Mouse (Mus musculus): ENCODE measurements around the gene Trappc6a.
"Not testable (repeated sequence)": the region's sequence is repeated elsewhere in the genome, so short reads cannot be mapped to it uniquely, and the experiment has no call there.

Trappc6a gene

DNA sequence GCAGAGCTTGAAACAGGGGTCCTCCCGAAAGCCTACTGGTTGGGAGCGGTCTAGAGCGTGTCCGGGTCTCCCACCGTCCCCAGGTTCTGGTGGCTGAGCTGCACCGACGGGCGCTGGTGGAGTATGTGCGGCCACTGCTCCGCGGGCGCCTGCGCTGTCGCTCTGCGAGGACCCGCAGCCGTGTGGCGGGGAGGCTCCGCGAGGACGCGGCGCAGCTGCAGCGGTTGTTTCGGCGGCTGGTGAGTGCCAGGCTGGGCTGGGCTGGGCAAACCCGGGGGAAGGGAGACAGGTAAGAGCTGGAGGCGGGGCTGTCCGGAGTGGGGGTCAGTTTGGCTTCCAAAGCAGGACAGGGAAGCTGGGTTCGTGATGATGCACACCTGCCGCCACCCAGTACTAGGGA lies 18.7 kb upstream of the Trappc6a start:
- no peak for DNase-seq (ENCODE audit: extremely low read depth, low read depth)

DNA sequence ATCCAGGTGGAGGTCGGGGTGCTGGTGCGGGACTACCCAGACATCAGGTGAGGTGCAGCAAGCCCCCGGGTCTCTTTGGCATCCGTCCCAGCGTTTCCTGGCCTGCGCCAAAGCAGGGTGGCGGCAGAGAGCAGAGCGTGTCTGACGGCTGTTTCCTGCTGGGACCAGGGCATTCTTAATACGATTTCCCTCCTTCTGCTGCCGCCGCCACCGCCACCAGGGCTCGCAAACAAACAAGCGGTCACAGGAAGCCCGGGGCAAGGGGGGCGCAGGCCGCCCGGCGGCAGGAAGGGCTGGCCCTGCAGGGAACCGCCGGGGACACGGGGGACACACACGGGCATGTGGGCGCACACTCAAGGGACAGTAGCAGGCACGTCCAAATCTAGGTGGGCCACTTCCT lies 16.5 kb upstream of the Trappc6a start:
- DNase-seq (ENCODE audit: extremely low read depth, low read depth): no peak

DNA sequence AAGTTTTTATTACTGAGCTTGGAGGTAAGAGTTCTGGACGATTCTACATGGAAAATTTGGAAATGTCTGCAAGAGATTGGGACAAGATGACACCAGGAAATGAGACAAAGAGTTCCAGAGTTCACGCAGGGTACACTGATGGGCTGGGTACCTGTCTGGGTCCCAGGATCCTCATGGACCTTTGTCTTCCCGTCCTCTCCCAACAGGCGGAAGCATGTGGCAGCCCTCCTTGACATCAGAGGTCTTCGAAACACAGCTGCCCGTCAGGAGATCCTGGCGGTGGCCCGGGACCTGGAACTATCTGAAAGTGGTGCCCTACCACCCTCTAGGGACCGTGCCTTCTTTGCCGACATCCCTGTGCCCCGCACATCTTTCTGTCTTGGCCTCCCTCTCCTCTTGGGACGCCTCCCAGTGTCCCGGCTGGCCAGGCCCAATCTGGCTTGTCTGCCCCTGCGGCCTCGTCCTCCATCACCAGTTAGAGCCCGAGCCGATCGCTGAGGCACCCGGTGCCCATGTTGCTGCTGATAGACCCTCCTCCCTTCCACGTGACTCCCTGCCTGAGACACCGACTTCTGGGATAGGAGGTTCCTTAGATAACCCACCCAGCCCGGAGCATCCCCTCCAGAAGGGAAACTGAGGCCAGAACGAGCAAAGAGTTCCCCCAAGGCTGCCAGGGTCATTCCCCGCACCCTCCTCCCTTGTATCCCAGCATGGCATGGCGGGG lies 13.3 kb upstream of the Trappc6a start:
- no peak for DNase-seq (ENCODE audit: extremely low read depth, low read depth)

DNA sequence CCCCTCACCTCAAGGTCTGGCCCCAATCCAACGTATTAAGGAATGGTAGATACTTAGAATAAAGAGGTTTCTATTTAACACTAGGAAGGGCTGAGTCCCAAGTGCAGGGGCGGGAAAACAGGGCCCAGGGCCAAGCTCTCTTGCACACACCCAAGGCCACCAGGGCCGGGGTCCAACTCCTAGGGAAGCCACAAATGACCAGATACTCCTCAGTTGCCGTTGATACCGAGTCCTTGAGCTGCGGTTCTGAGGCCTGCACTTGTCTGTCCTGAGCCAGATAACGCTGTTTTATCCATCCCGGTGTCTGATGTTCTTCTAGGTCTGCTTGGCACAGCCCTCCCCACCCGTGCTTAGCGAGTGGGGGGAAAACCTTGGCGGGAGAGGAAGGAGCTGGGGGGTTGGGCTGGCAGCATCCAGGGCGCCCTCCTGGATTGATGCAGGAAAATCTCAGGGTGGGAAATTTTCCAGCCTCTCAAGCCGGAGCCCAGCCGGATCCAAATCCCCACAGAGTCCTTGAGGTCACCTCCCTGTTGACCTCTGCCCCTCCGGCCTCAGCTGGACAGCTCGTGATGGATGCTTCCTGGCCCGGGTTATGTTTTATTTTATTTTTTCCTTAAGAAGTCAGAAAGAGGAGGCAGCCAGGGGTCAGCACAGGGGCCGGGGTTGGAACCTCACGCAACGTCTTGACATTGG lies 12.5 kb upstream of the Trappc6a start:
- DNase-seq (ENCODE audit: extremely low read depth, low read depth): no peak

DNA sequence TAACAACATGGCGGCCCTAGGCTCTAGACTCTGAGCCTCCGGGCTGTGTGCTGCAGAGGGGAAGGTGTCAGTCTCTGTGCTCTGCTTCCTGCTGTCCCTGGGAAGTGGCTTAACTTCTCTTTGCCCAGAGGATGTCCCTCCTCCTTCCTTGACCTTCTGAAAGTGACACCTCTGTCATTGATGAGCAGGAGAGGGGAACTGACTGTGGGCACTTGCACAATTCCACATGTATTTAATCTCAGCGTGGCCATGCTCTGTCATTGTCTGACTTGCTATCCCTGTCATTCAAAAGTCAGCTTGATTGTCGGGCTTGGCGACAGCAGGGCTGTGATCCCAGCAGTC lies 12.0 kb upstream of the Trappc6a start:
- DNase-seq (ENCODE audit: extremely low read depth, low read depth): no peak

DNA sequence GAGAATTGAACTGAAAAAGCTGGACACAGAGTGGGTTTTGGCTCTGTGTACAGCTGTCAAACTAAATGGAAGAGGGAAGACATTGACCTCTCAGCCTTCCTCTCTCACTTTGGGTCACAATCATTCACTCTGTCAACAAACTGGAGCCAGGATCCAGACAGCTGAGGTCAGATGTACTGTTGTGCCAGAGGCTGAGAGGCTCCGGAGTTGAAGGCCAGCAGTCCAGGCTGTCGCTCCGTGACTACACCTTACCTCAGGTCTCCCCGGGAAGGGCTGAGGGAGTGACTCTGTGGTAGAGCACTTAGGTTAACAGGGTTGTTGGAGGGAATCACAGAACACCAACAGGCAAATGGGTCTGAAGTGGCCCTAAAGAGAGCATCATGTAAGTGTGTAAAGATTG lies 9.9 kb upstream of the Trappc6a start:
- no peak for DNase-seq (ENCODE audit: extremely low read depth, low read depth)

DNA sequence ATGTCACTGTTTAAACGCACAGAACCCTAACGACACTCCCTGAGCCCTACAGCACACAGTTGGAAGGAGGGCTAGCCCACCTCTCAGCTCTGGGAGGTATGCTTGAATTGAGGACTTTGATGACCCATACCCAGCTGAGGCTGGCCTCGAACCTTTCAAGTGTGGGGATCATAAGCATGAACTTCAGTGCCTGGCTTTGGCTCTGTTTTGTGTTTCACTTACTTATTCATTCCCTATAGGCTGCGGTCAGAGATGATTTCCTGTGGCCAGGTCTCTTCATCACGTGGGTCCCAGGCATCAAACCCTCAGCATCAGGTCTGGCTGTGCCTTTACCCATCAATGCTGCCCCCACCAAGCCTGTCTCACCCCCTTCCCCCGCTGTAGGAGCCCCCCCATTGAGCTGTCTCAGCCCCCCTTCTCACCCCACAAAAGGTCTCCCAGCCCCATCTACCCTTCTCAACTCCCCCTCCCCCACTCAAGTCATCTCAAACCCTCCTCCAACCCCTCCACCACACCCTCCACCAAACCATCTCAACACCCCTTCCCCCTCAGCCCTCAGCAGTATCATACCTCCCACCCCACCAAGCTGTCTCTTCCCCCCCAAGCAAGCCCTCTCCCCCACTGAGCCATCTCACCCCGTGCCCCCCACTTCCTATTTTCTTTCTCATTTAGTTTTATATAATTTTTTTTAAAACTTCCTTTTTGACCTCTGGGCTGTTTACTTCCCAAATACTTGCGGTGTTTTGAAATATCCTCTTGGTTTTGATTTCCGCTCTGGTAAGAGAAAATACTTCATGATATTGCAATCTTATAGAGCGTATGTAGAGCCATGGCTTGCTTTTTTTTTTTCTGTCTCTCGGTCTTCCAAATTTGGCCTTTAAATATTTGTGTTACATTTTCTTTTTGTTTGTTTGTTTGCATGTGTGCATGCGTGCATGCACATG lies 7.5 kb upstream of the Trappc6a start:
- no peak for DNase-seq (ENCODE audit: extremely low read depth, low read depth)

DNA sequence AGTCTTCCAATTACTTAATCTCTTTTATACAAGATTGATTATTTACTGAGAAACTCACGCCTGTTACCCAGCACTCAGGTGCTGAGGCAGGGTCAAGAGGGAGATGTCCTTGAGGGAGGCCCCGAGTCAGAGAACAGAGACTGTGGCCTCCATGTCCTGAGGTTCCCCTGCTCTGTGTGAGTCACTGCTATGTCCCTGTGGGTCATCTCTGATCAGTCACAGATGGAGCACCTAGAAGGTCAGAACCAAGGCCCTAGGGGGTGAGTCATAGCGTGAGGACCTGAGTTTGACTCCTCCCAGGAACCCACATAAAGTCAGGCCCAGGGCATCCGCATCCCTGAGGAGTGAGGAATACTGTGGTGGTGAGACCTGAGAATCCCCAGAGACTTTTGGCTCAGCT lies 6.5 kb upstream of the Trappc6a start:
- DNase-seq (ENCODE audit: extremely low read depth, low read depth): no peak

DNA sequence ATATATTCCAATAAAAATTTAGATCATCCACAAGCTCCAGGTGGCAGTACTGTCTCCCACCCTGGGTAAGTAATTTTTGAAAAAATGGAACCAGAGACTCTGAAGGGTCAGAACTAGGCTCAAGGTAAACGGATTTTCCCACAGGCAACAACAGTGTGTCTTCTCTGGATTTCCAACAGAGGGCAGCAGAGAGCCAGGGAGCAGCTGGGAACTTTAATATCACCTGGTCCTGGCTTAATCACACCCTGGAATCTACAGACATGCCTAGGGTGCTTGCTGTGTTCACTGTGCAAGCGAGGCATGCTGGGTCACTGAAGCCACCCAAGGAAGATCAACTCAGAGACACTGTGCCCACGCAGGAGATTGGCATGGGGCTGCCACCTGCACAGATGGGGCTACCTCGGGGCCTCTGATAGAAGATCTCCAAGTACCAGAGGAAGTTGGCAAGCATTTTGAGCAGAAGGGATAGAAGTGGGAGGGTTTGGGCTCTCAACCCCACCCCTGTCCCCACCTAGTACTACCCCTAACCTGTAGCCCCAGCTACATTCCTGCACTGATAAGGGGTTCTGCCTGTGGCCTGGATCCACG lies 4.6 kb upstream of the Trappc6a start:
- DNase-seq (ENCODE audit: extremely low read depth, low read depth): no peak

DNA sequence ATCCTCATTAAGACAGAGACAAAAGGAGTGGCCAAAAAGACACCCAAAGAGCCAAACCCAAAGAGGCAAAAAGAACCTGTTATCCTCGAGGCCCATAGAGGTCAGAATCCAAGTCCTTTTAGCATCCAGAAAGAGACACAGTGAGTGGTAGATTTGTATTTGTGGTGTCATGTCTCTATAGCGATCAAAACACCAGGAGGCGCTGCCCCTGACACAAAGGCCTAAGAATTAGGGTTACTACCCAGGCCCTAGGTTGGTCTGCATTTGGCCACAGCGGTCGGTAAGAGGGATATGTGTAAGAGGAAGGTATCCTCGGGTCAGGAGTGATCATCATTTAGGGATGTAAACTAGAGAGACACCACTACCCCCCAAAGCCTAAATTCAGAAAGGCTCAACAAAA lies 1.9 kb upstream of the Trappc6a start:
- DNase-seq (ENCODE audit: extremely low read depth, low read depth): peak; percentile 68

DNA sequence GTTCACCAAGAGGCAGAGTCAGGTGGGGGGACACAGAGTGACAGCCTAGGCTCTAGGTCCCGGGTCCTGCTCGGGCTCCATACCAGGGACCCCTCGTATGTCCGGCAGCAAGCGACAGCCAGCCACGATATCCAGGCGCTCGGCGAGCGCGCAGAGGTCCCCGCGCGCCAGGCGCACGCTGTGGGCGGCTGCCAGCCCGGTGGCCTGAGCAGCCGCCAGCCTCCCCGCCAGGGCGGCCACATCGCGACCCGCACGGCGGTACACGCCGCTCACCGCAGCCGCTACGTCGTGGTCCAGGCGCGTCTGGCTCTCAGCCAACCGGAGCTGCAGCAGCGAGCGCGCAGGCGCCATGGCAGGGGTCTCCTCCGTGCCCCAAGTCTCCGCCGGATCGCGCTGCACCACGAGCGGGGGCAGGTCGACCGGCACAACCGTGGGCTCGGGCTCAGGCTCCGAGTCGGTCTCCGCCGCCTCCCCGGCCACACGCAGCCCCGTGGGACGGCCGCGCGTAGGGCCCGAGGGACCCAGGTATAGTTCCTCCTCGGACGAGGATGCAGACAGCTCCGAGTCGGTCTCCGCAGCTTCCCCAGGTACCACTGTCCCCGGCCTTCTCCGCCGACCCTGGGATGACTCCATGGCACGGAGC lies 1.1 kb upstream of the Trappc6a start:
- DNase-seq (ENCODE audit: extremely low read depth, low read depth): no peak

DNA sequence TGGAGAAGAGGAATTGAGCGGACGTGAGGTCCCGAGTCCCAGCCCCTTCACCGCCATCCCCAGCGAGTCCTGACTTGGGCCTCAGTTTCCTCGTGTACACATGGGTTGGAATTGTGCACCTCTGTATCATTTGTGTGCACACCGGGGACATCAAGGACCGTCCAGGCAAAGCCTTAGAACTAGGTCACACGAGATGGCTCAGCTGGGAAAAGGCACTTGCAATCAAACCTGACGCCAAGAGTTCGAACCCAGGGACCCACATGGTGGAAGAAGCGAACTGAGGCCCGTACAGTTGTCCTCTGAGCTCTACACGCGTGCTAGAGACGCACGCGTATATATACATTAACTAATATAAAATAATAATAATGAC lies 598 bp upstream of the Trappc6a start:
- no peak for DNase-seq (ENCODE audit: extremely low read depth, low read depth)

DNA sequence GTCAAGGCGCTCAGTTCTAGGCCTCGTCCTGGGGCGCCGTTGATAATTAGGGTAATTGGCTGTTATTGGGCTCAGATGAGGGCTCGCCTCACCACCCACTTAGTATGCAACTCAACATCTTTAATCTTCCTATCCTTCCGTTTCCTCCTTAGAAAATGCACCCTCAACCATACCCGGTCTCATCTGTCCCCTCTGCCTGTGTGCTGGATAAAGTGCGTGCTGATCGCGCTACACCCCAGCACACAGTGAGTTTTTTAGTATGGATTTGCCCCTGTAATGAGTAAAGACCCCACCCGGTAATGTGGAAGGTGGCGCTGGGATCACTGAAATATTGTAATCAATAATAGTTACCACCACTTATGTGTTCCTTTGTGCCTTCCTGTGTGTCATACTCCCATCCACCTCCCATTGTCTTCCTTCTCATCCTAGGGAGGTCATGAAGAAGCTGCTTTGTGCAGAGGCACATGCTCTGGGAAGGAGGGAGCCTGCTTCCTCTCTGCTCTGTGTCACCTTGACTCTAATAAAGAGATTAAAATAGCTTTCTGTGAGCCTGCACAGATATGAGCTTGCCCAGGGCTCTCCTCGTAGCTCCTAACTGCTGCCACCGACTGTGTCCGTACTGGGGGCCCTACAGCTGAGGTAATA lies 851 bp downstream of the Trappc6a start:
- DNase-seq (ENCODE audit: extremely low read depth, low read depth): no peak

DNA sequence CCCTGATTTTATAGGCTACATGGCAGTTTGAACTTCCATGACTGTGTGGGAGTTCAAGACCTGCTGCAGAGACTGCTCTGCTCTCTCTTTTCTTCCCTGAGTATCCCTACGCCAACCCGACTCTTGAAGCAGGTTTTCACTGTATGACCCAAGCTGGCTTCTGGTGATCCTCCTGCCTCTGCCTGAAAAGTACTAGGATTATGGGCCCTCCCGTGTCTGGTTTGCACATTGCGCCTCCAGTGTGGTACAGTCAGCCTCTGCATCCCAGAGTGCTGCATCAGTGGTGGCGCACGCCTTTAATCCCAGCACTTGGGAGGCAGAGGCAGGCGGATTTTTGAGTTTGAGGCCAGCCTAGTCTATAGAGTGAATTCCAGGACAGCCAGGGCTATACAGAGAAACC lies 1.6 kb downstream of the Trappc6a start:
- no peak for DNase-seq (ENCODE audit: extremely low read depth, low read depth)

DNA sequence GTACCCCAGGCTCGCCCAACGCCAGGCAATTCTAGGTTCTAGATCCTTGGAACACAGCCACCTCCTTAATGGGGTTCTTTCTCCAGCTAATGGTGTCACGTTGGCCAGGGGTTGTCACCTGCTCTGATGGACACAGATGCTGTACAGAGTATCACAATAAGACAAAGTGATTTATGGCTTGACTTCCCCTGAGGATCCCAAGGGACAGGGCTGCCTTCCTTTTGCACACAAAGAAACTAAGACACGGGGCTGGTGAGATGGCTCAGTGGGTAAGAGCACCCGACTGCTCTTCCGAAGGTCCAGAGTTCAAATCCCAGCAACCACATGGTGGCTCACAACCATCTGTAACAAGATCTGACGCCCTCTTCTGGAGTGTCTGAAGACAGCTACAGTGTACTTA lies 3.7 kb downstream of the Trappc6a start:
- not testable (repeated sequence) for DNase-seq (ENCODE audit: extremely low read depth, low read depth)

DNA sequence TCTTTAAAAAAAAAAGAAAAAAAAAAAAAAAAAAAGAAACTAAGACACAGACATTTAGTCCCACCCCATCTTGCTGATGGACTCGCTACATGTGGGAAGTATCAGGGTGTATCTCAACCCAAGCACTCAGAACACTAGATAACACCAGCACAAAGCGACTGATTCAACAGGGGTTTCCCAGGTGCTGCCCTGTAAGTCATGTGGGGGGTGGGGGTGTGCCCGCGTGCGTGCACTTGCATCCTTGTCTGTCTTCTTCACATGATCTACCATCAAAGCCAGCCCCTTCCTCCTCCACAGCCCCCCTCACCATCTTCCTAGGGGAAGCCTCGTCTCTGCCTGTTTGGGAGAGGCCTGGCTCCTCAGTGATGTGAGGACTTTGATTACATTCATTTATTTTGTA lies 4.2 kb downstream of the Trappc6a start:
- no peak for DNase-seq (ENCODE audit: extremely low read depth, low read depth)

DNA sequence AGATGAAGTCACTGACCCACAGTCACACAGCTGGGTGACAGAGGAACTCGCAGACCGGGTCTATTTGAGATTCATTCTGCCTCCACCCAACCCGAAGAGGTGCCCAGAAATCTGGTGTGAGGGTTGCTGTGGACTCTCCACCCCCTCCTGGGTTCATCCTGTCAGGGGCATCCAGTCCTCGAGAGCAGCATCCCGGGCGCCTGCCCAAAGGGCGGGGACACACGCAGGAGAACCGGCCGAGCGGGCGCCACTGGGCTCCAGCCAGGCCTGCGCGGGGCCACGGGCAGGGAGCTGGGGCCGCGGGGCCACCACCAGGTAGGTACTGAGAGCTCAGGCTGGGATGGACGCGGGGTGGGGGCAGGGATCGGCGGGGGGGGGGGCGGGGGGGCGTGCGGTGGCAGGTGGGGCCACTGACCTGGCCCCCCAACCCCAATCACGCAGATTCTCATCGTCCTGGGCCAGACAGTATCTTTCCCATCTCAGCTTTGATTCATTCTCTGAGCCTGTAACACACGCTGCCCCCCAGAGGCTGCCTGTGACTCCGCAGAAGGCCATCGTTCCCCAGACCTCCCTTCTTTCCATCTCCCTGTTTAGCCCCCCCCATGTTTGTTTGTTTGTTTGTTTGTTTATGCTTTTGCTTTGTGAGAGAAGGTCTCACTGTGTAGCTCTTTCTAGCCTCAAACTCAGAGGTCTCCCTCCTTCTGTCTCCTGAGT lies 9.6 kb downstream of the Trappc6a start, which contains the start of gene Nkpd1:
Nkpd1 (plus strand) TSS at position 187 of the 714 bp plus-strand sequence.
- no peak for DNase-seq (ENCODE audit: extremely low read depth, low read depth)

DNA sequence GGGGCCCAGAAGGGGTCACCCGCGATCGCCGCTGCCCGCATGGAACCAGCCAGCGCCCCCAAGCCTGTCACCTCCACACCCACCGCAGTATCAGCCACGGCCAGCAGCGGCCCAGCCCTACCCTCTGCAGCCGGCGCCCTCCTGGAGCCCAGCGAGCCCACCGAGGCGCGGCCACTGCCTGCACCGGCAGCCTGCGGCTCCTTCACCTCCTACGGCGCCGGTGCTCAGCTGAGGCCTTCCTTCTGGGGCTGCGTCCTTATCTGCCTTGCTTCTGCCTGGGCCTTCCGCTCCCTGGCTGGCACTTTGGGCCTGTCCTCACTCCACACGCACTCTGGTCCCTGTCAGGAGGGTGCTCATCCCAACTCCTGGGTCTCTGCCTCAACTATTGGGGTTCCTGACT lies 11.8 kb downstream of the Trappc6a start:
- DNase-seq (ENCODE audit: extremely low read depth, low read depth): no peak

DNA sequence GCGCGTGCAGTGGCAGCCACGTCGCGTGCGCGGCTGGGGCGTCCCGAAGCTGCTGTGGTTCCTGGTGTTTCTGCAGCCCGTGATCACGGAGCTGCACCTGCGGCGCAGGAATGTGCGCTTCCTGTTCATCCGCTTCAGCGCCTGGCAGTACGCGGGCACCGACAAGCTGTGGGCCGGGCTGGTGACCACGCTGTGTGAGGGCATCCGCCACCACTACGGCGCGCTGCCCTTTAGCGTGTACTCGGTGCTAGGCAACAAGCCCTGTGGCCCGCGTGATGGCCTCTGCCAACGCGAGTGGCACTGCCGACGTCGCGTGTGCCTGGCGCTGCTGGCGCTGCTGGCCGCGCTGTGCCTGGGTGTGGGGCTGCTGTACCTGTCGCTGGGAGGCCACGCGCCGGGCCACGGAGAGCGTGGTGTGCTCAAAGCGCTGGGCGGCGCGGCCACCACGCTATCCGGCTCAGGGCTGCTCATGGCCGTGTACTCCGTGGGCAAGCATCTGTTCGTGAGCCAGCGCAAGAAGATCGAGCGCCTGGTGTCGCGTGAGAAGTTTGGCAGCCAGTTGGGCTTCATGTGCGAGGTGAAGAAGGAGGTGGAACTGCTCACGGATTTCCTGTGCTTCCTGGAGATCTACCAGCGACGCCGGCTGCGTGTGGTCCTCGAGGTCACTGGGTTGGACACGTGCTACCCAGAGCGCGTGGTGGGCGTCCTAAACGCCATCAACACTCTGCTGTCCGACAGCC lies 15.0 kb downstream of the Trappc6a start:
- DNase-seq (ENCODE audit: extremely low read depth, low read depth): no peak

All from MEL-GATA-1-ER (cell line).